Mouse (Mus musculus) lung, embryonic 14.5 days (tissue): Measurements from ENCODE around the gene Cd200. TPM values are rescaled to one million over a fixed set of nuclear protein-coding genes. Genes with fewer than 3 reads are reported as not detected.
A peak's percentile ranks its signal among the peaks of the same experiment; 100 is the strongest.
"Not testable (repeated sequence)": the region's sequence is repeated elsewhere in the genome, so short reads cannot be mapped to it uniquely, and the experiment has no call there.

ENCODE experiments used
- ATAC-seq: fragments of 200-750 bp; cut with Nextera tagmentation; 2 replicates; pipeline ENCODE4 v1.8.0; 2017; ENCODE audit warnings: mild to moderate bottlenecking, moderate TSS enrichment, moderate library complexity; ENCODE audit not compliant: insufficient read depth
- DNase-seq: peaks from one replicate; pipeline ENCODE4 v3.0.0-alpha.2; 2015
- H3K27ac ChIP-seq: fragments of 300-500 bp; sonication (generic); 2 replicates; pipeline ENCODE4 v1.5.1; 2014; ENCODE audit warnings: low read depth, mild to moderate bottlenecking, moderate library complexity
- H3K27me3 ChIP-seq: fragments of 300-500 bp; sonication (generic); 2 replicates; pipeline ENCODE4 v1.6.1; 2014; ENCODE audit warnings: low read length, control low read depth; ENCODE audit not compliant: insufficient read depth
- H3K36me3 ChIP-seq: fragments of 300-500 bp; sonication (generic); 2 replicates; pipeline ENCODE4 v1.6.1; 2014; ENCODE audit warnings: control low read depth; ENCODE audit not compliant: insufficient read depth
- H3K4me1 ChIP-seq: fragments of 300-500 bp; sonication (generic); 2 replicates; pipeline ENCODE4 v1.6.1; 2014; ENCODE audit warnings: antibody characterized with exemption, control low read depth; ENCODE audit not compliant: insufficient read depth
- H3K4me2 ChIP-seq: fragments of 300-500 bp; sonication (generic); 2 replicates; pipeline ENCODE4 v1.6.1; 2014; ENCODE audit warnings: mild to moderate bottlenecking
- H3K4me3 ChIP-seq: fragments of 300-500 bp; sonication (generic); 2 replicates; pipeline ENCODE4 v1.5.1; 2014; ENCODE audit warnings: low read depth, low read length
- H3K9ac ChIP-seq: fragments of 300-500 bp; sonication (generic); 2 replicates; pipeline ENCODE4 v1.6.1; 2014
- H3K9me3 ChIP-seq: fragments of 300-500 bp; sonication (generic); 2 replicates; pipeline ENCODE4 v1.6.1; 2016; ENCODE audit warnings: low read depth, low read length, control low read depth
- CTCF ChIP-seq: IDR thresholded peaks from 2 replicates; pipeline ENCODE4 v1.5.1; 2016; ENCODE audit warnings: antibody characterized with exemption, low read depth
- WGBS: fragments of 180-500 bp; shearing (Covaris S2); extraction: QIAGEN DNeasy Blood & Tissue Kit; methylation state at CpG from one replicate; pipeline ENCODE4 v1.1.7; 2014; 5-methylcytosine and 5-hydroxymethylcytosine counted together
- polyA plus RNA-seq: library from polyadenylated mRNA; unstranded; fragments of >200 nt; fragmentation: Nextera tagmentation; extraction: Ambion mirVana; gene quantifications from 2 replicates; pipeline ENCODE4 v1.2.1, GENCODE M21; 2014

Cd200 gene
- polyA plus RNA-seq, 1 experiment from 2014 or later, result 68.1 TPM

GRCm38 (mm10) chr16:45357134-45357533 lies 51.7 kb downstream of the Cd200 start:
- no peak overlapping the region for H3K27ac ChIP-seq
- WGBS, result 52% methylated on average over 1 of the region's 1 CpGs
- no peak overlapping the region for H3K9ac ChIP-seq
- no peak overlapping the region for H3K4me2 ChIP-seq
- H3K36me3 ChIP-seq, result no peaks in the 10 kb centered on the region
- no peak for TF ChIP-seq CTCF
- H3K4me1 ChIP-seq, result no peaks in the 10 kb centered on the region
- no peaks in the 10 kb centered on the region for H3K27me3 ChIP-seq
- 0 out of 2 replicates have a peak, but pooled peaks cover 3% of the 10 kb centered on the region for H3K9me3 ChIP-seq
- ATAC-seq (no peak), DNase-seq (no peak)
- no peak overlapping the region for H3K4me3 ChIP-seq

GRCm38 (mm10) chr16:45352875-45353274 lies 56.0 kb downstream of the Cd200 start:
- peak; percentile 84 for ATAC-seq
- H3K4me2 ChIP-seq, result no peak overlapping the region
- no peak for DNase-seq
- no peak overlapping the region for H3K9ac ChIP-seq
- H3K9me3 ChIP-seq, result 0 out of 2 replicates have a peak, but pooled peaks cover 3% of the 10 kb centered on the region
- TF ChIP-seq CTCF, result no peak
- H3K4me3 ChIP-seq, result no peak overlapping the region
- 0 out of 2 replicates have a peak, but pooled peaks cover 2% of the 10 kb centered on the region for H3K4me1 ChIP-seq
- no peaks in the 10 kb centered on the region for H3K27me3 ChIP-seq
- no peak overlapping the region for H3K27ac ChIP-seq
- H3K36me3 ChIP-seq, result no peaks in the 10 kb centered on the region

DNA sequence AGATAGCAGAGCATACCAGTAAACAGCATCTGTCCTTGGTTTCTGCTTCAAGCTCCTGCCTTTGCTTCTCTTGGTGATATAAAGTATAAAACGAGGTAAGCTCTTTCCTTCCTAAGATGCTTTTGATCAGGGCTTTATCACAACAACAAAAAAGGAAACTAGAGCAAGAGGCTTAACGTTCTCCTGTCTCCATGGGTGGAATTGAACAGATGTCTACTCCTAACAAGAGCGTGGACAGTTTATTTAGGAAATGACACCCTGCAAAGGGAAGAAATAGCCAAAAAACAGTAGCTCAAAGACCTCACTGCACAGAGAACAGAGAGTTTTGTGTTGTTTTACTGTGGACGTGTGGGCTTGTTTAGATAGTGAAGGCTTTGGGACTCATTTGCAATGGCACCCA lies 58.1 kb downstream of the Cd200 start:
- Histone ChIP-seq H3K4me3 (no peak overlapping the region), H3K27ac (no peak overlapping the region), H3K9ac (no peak overlapping the region), H3K4me1 (0 out of 2 replicates have a peak, but pooled peaks cover 2% of the 10 kb centered on the region), H3K9me3 (0 out of 2 replicates have a peak, but pooled peaks cover 3% of the 10 kb centered on the region), H3K27me3 (no peaks in the 10 kb centered on the region), H3K4me2 (no peak overlapping the region), H3K36me3 (no peaks in the 10 kb centered on the region)
- no peak for DNase-seq
- no peak for ATAC-seq
- WGBS, result 52% methylated on average over 4 of the region's 4 CpGs
- no peak for TF ChIP-seq CTCF

DNA sequence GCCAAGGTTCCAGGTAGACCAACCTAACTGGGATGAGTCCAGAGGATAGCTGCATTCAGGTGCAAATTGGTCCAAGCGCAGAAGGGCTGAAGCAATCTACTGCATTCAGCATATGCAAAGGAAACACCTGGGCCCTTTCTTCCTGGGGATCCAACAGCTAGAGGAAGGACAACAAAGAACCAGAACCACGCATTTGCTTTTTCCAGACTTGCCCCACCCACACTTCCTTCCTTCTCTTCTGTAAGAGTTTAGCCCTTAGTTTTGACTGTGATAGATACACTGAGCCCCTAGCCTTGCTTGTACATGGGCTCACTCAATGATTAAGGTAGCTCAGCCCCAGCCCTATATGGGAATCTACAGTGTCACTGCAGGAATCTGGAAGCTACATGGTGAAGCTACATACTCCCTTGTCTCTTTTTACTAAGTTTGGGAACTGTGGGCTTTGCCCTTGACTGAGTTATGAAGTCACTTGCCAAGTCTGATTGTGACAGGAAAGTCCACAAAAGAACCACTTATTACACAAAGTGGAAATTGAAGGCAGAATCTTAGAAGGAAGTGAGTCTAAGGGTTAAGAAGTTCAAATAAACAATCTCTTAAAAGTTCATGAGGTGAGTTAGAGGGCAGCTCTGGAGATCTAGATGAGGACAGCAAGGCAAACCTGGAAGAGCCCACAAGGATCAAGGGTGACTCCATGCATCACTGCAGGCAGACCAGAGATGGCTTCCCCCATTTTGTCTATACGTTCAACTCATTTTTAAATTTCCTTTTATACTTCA lies 59.1 kb downstream of the Cd200 start:
- no peak overlapping the region for H3K4me3 ChIP-seq
- WGBS, result 58% methylated on average over 3 of the region's 3 CpGs
- no peaks in the 10 kb centered on the region for H3K27me3 ChIP-seq
- no peak overlapping the region for H3K4me2 ChIP-seq
- TF ChIP-seq CTCF, result no peak
- H3K27ac ChIP-seq, result peak overlapping the region; percentile 43; the same call in 1 of the 2 replicates
- no peak overlapping the region for H3K9ac ChIP-seq
- DNase-seq (peak; percentile 57), ATAC-seq (peak; percentile 63; the same call in 1 of the 2 replicates)
- H3K36me3 ChIP-seq, result no peaks in the 10 kb centered on the region
- 0 out of 2 replicates have a peak, but pooled peaks cover 3% of the 10 kb centered on the region for H3K9me3 ChIP-seq
- 0 out of 2 replicates have a peak, but pooled peaks cover 2% of the 10 kb centered on the region for H3K4me1 ChIP-seq

GRCm38 (mm10) chr16:45348238-45348637 lies 60.6 kb downstream of the Cd200 start:
- H3K9me3 ChIP-seq, H3K4me1 ChIP-seq, H3K9ac ChIP-seq, H3K36me3 ChIP-seq, H3K27ac ChIP-seq, H3K4me2 ChIP-seq, ATAC-seq, DNase-seq, H3K27me3 ChIP-seq, H3K4me3 ChIP-seq: not testable (repeated sequence)
- 88% methylated on average over 5 of the region's 9 CpGs for WGBS

DNA sequence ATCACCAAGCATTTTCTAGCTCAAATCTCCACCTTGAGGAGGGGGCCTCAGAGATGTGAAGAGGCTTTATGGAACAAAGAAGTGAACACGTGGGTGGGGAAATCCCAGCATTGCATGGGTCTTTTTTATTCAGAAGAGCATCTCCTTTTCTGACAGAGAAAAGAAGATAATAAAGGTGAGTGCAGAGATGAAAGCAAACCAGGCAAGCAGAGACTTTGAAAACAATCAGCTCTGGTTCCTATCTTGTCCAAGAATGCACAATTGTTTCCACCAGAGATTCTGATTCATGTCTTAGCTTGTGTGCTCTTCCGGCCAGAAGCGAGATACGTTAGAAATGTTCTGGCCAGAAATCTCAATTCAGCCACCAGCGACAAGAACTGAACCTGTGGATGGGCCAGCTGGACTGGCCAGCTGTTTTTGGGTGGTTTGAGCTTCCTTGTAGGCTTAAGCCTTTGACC lies 61.9 kb downstream of the Cd200 start:
- Histone ChIP-seq H3K4me1 (0 out of 2 replicates have a peak, but pooled peaks cover 2% of the 10 kb centered on the region), H3K36me3 (no peaks in the 10 kb centered on the region), H3K9me3 (no peaks in the 10 kb centered on the region), H3K4me2 (no peak overlapping the region), H3K4me3 (no peak overlapping the region), H3K27ac (no peak overlapping the region), H3K27me3 (no peaks in the 10 kb centered on the region), H3K9ac (no peak overlapping the region)
- DNase-seq (no peak), ATAC-seq (no peak)
- no peak for TF ChIP-seq CTCF
- 83% methylated on average over 5 of the region's 5 CpGs for WGBS

GRCm38 (mm10) chr16:45346367-45346766 lies 62.5 kb downstream of the Cd200 start:
- no peaks in the 10 kb centered on the region for H3K27me3 ChIP-seq
- no peaks in the 10 kb centered on the region for H3K9me3 ChIP-seq
- DNase-seq (no peak), ATAC-seq (no peak)
- 89% methylated on average over 2 of the region's 2 CpGs for WGBS
- H3K36me3 ChIP-seq, result no peaks in the 10 kb centered on the region
- TF ChIP-seq CTCF, result no peak
- H3K27ac ChIP-seq, result no peak overlapping the region
- no peak overlapping the region for H3K4me2 ChIP-seq
- H3K4me1 ChIP-seq, result 0 out of 2 replicates have a peak, but pooled peaks cover 2% of the 10 kb centered on the region
- H3K9ac ChIP-seq, result no peak overlapping the region
- no peak overlapping the region for H3K4me3 ChIP-seq
